Mouse (Mus musculus): Measurements from ENCODE around the gene Col16a1.

GRCm38 (mm10) chr4:130031146-130031545 lies 16.5 kb upstream of the Col16a1 start:
- TF ChIP-seq EP300 (IDR thresholded peaks at IDR 0.05; ENCODE audit: low read depth) (no peak), CTCF (IDR thresholded peaks at IDR 0.05; ENCODE audit: low read depth) (no peak)
